Mouse (Mus musculus) E14TG2a.4 (cell line): ENCODE measurements at regions not wholly inside any gene's neighbourhood (a gene's known extent, or its start where the extent isn't known, plus 50 kb on each side); places are given as distances from the start of the nearest gene placed in this dataset.

Experiments used
- H3K27me3 ChIP-seq: 2 replicates; pipeline ENCODE4 v1.6.1; 2014; ENCODE audit warnings: low read length, control low read depth; ENCODE audit not compliant: insufficient read depth
- H3K36me3 ChIP-seq: 2 replicates; pipeline ENCODE4 v1.6.1; 2014; ENCODE audit warnings: low read length, control low read depth; ENCODE audit not compliant: insufficient read depth
- H3K4me1 ChIP-seq: replicated peaks from 2 replicates; pipeline ENCODE4 v1.6.1; 2014; ENCODE audit warnings: low read depth, low read length, control low read depth
- H3K4me3 ChIP-seq: replicated peaks from 2 replicates; pipeline ENCODE4 v1.5.1; 2014; ENCODE audit warnings: mild to moderate bottlenecking, low read length
- H3K9me3 ChIP-seq: 2 replicates; pipeline ENCODE4 v1.6.1; 2014; ENCODE audit warnings: low read length, control low read depth
- CTCF ChIP-seq: conservative IDR thresholded peaks from 2 replicates; pipeline ENCODE4 v1.5.1; 2014; ENCODE audit warnings: low read length
- NANOG ChIP-seq: IDR thresholded peaks from 2 replicates; pipeline ENCODE4 v1.6.1; 2014; ENCODE audit warnings: borderline replicate concordance, low read length, mixed read lengths
- POU5F1 ChIP-seq: IDR thresholded peaks from 2 replicates; pipeline ENCODE4 v1.6.1; 2014; ENCODE audit warnings: low read length, borderline replicate concordance

DNA sequence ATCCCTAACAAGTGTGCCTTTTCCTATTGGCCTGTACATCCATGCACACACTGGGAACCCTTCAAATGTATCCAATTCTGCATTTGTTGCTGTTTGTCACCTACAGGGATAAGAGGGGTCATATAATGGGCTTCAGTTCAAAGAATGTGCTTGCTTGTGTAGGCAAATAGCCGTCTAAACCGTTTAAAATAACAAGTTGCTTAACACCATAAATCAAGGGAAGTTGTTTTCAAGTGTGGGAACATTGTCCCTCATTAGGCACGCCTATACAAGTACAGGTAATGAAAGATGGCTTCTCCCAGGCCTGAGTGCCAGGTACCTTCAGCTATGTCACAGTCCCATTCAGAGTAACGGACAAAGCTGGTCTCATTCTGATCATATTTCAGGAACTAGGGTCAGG lies 72.0 kb upstream of the Foxn3 start:
- Histone ChIP-seq H3K4me3 (no peak overlapping the region), H3K27me3 (peaks cover 2% of the 10 kb centered on the region; the same call in 1 of the 2 replicates), H3K4me1 (peaks cover 8% of the 10 kb centered on the region), H3K36me3 (no peaks in the 10 kb centered on the region), H3K9me3 (no peaks in the 10 kb centered on the region)
- TF ChIP-seq NANOG (no peak), CTCF (no peak), POU5F1 (no peak)

DNA sequence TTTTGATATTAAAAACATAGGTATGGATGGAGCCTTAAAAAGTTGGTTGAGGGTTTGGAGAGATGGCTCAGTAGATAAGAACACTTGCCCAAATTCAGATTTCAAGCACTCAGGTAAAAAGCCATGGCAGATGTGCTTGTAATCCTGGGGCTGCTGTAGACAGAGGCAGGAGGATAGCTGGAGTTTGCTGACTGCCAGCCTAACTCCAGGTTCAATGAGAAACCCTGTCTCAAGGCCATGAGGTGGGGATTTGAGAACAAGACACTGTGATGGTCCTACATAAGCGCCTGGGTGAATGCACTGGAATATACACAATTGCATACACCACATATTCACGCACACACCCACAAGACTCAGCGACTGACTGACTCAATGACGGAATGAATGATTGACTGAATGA lies 71.3 kb upstream of the Foxn3 start:
- Histone ChIP-seq H3K36me3 (no peaks in the 10 kb centered on the region), H3K9me3 (no peaks in the 10 kb centered on the region), H3K27me3 (peaks cover 2% of the 10 kb centered on the region; the same call in 1 of the 2 replicates), H3K4me1 (peaks cover 2% of the 10 kb centered on the region), H3K4me3 (no peak overlapping the region)
- no peak for TF ChIP-seq POU5F1

DNA sequence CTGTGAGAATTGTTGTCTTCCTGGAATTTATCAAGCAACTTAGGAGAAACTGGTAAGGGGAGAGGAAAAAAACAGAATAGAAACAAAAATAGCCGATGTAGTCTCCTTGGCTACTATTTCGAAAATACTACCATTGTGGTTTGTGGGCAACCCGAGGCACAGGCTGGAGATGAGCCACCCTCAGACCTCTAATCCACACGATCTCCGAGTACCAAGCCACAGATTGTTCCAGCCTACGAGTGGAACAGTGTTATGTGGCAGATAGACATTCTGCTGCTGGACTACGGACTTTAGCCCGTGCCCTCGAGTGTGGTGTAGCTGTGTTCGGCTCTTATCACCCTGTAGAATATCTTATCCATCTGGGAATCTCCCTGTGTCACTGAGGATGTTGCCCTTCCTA lies 70.3 kb upstream of the Foxn3 start:
- Histone ChIP-seq H3K4me1 (no peaks in the 10 kb centered on the region), H3K36me3 (no peaks in the 10 kb centered on the region), H3K9me3 (no peaks in the 10 kb centered on the region), H3K27me3 (peaks cover 4% of the 10 kb centered on the region; the same call in 1 of the 2 replicates), H3K4me3 (no peak overlapping the region)
- no peak for TF ChIP-seq POU5F1
- TF ChIP-seq CTCF = no peak
- no peak for TF ChIP-seq NANOG

DNA sequence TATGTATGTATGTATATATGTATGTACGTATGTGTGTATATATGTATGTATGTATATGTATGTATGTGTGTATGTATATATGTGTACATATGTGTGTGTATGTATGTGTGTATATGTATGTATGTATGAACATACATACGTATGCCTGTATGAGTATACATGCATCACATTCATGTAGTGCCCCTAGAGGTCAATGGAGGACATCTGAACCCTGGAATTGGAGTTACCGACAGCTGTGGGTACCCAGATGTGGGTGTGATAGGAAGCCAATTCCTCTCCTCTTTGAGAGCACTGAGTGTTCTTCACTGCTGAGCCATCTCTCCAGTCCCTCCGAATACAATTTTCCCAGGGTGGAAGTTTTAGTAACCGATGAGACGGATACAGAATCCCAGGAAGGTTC lies 69.6 kb upstream of the Foxn3 start:
- TF ChIP-seq CTCF = no peak
- no peak for TF ChIP-seq POU5F1
- no peak for TF ChIP-seq NANOG
- Histone ChIP-seq H3K4me3 (no peak overlapping the region), H3K4me1 (peaks cover 6% of the 10 kb centered on the region), H3K9me3 (no peaks in the 10 kb centered on the region), H3K36me3 (no peaks in the 10 kb centered on the region), H3K27me3 (peaks cover 3% of the 10 kb centered on the region; the same call in 1 of the 2 replicates)

DNA sequence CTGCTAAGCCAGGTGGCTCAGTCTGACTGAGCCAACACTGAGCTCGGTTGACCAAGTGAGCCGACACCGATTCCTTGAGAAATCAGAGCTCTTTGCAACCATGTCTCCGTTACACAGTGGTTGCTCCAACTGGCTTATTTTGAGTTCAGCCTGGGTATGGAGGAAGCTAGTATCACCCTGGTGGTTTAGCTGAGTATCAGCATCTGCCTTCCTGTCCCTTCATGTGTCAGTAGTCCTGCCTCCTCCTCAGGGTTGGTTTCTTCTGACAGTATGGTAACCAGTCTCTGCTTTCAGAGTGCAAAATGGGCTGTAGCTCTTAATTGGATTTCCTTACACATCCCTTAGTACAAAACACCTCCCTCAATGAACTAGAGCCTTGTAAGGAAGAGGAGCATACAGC lies 66.2 kb upstream of the Foxn3 start:
- Histone ChIP-seq H3K9me3 (no peaks in the 10 kb centered on the region), H3K27me3 (peaks cover 26% of the 10 kb centered on the region), H3K4me1 (peaks cover 12% of the 10 kb centered on the region), H3K36me3 (no peaks in the 10 kb centered on the region), H3K4me3 (no peak overlapping the region)
- TF ChIP-seq POU5F1 (no peak), CTCF (no peak), NANOG (no peak)

DNA sequence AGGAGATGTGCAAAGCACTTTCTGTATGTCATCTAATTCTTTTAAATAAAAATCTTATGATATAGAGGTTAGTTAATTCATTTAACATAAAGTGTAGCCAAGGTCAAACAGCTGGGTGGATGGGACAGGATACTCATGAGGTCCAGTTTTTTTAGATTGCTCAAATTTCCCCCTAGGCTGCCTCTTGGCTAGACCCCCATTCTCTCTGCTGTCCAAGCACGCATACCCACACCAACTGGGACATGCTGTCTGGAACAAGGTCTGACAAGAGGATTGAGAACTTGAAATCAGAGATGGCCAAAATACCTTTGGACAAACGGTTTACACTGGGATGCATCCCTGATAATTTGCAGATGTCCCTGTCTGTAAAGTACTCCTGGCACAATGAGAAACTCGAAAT lies 65.0 kb upstream of the Foxn3 start:
- no peaks in the 10 kb centered on the region for H3K36me3 ChIP-seq
- H3K27me3 ChIP-seq = peaks cover 35% of the 10 kb centered on the region
- peak overlapping the region; percentile 86 for H3K4me3 ChIP-seq
- TF ChIP-seq POU5F1 (no peak), NANOG (no peak), CTCF (no peak)
- no peaks in the 10 kb centered on the region for H3K9me3 ChIP-seq
- peaks cover 12% of the 10 kb centered on the region for H3K4me1 ChIP-seq

DNA sequence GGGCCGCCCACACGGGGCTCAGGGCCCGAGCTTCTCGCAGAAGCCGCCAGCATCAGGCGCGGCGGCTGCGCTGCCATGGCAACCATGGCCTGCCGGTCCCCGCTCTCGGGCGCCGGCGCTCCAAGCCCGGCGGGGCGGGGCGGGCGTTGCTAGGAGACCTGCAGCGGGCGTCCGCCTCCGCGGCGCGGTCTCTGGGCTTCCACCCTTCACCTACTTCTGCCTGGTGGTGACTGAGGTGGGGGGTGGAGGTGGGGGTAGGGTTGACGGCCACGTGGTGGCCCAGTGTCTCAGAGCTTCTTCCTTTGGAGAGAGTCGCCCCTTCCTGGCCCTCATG lies 64.5 kb upstream of the Foxn3 start:
- Histone ChIP-seq H3K4me3 (peak overlapping the region; percentile 86), H3K36me3 (no peaks in the 10 kb centered on the region), H3K27me3 (peaks cover 36% of the 10 kb centered on the region), H3K9me3 (no peaks in the 10 kb centered on the region), H3K4me1 (peaks cover 12% of the 10 kb centered on the region)
- TF ChIP-seq POU5F1 = no peak
- TF ChIP-seq CTCF = no peak
- no peak for TF ChIP-seq NANOG

DNA sequence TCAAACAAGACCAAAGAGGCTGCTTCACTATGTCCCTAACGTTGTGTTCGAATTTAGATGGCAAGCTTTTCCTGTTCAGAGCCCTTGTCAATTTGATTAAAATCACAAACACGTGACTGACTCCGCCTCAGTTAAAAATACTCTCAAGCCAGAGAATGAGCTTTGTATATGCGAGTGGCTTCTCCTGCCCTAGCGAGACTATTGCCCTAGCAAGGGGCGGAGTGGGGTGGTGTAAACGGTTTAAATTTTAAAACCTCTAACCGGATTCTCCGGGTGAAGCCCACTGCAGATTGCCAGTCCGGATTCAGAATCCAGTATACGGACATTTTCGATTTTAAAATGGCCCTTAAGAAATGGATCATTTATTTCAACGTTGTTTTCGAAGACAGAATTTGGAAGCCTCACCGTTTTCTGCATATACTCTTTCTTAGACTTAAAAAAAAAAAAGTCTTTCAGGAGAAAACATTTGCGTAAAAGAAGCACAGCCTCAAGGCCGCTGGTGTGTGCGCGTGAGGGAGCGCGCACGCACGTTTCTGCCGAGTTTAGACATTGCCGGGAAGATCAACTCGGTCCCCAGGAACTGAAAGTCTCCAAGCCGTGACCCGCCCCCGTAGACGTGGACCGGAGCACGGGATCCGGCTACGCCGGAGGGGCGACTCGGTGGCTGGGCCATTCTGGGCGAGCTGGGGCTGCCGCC lies 64.0 kb upstream of the Foxn3 start:
- H3K36me3 ChIP-seq = no peaks in the 10 kb centered on the region
- peak overlapping the region; percentile 86 for H3K4me3 ChIP-seq
- H3K9me3 ChIP-seq = no peaks in the 10 kb centered on the region
- H3K27me3 ChIP-seq = peaks cover 36% of the 10 kb centered on the region
- TF ChIP-seq CTCF (no peak), NANOG (no peak), POU5F1 (no peak)
- H3K4me1 ChIP-seq = peaks cover 12% of the 10 kb centered on the region

DNA sequence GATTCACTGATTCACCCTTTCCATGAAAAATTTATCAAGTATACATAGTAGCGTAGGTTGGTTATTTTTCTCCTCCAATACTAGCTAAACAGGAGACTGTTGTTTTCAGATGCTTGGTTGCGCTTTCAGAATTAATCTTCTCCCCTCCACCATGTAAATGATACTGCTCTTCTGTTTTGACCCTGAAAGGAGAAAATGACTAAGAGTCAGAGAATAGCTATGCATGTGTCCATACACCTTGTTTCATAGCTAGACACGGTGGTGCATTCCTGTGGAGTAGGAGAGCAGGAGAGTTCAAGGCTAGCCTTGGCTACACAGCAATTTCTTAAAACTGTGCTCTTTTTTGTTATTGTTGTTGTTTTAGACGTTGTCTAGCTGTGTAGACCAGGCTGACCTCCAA lies 62.8 kb upstream of the Foxn3 start:
- TF ChIP-seq POU5F1 (no peak), NANOG (no peak), CTCF (no peak)
- peaks cover 12% of the 10 kb centered on the region for H3K4me1 ChIP-seq
- peaks cover 38% of the 10 kb centered on the region for H3K27me3 ChIP-seq
- no peaks in the 10 kb centered on the region for H3K9me3 ChIP-seq
- H3K4me3 ChIP-seq = no peak overlapping the region
- H3K36me3 ChIP-seq = no peaks in the 10 kb centered on the region
